Mouse (Mus musculus): ENCODE measurements at regions not wholly inside any gene's neighbourhood (a gene's known extent, or its start where the extent isn't known, plus 50 kb on each side); places are given as distances from the start of the nearest gene placed in this dataset.

- TF ChIP-seq CTCF (IDR thresholded peaks at IDR 0.05; ENCODE audit: low read depth) (no peak), EP300 (IDR thresholded peaks at IDR 0.05; ENCODE audit: low read depth) (no peak)
Observed at GRCm38 (mm10) chr10:71734481-71734880, 386.9 kb downstream of the Ipmk start.

Measured in heart, postnatal 0 days (tissue).